Mouse (Mus musculus) heart, embryonic 15.5 days (tissue): ENCODE measurements around the gene Fxyd7. TPM values are rescaled to one million over a fixed set of nuclear protein-coding genes. Genes with fewer than 3 reads are reported as not detected.

Experiments
- ATAC-seq: fragments of 200-750 bp; cut with Nextera tagmentation; replicated peaks from 2 replicates; pipeline ENCODE4 v1.8.0; 2017; ENCODE audit warnings: low read depth, moderate TSS enrichment; ENCODE audit not compliant: insufficient number of reproducible peaks, insufficient read depth, low FRiP score
- H3K27ac ChIP-seq: fragments of 300-500 bp; sonication (generic); 2 replicates; pipeline ENCODE4 v1.5.1; 2015; ENCODE audit warnings: mild to moderate bottlenecking, inconsistent platforms
- H3K27me3 ChIP-seq: fragments of 300-500 bp; sonication (generic); 2 replicates; pipeline ENCODE4 v1.6.1; 2015; ENCODE audit warnings: inconsistent platforms
- H3K36me3 ChIP-seq: fragments of 300-500 bp; sonication (generic); 2 replicates; pipeline ENCODE4 v1.6.1; 2015; ENCODE audit warnings: mild to moderate bottlenecking, inconsistent platforms
- H3K4me1 ChIP-seq: fragments of 300-500 bp; sonication (generic); replicated peaks from 2 replicates; pipeline ENCODE4 v1.6.1; 2015; ENCODE audit warnings: inconsistent platforms
- H3K4me2 ChIP-seq: fragments of 300-500 bp; sonication (generic); 2 replicates; pipeline ENCODE4 v1.6.1; 2015; ENCODE audit warnings: inconsistent platforms, mild to moderate bottlenecking, moderate library complexity
- H3K4me3 ChIP-seq: fragments of 300-500 bp; sonication (generic); 2 replicates; pipeline ENCODE4 v1.5.1; 2015; ENCODE audit warnings: mild to moderate bottlenecking, inconsistent platforms
- H3K9ac ChIP-seq: fragments of 300-500 bp; sonication (generic); 2 replicates; pipeline ENCODE4 v1.6.1; 2015; ENCODE audit warnings: mild to moderate bottlenecking, inconsistent platforms
- H3K9me3 ChIP-seq: fragments of 300-500 bp; sonication (generic); replicated peaks from 2 replicates; pipeline ENCODE4 v1.6.1; 2016; ENCODE audit warnings: inconsistent platforms
- WGBS: fragments of 180-500 bp; shearing (Covaris S2); methylation state at CpG from one replicate; pipeline ENCODE4 v1.1.7; 2015; ENCODE audit warnings: mixed read lengths; 5-methylcytosine and 5-hydroxymethylcytosine counted together
- polyA plus RNA-seq: library from polyadenylated mRNA; unstranded; fragments of >200 nt; fragmentation: Nextera tagmentation; extraction: Ambion mirVana; gene quantifications from 2 replicates; pipeline ENCODE4 v1.2.1, GENCODE M21; 2015

The Fxyd7 gene
- polyA plus RNA-seq: 1.1 and 2.7 TPM in 2 replicates

DNA sequence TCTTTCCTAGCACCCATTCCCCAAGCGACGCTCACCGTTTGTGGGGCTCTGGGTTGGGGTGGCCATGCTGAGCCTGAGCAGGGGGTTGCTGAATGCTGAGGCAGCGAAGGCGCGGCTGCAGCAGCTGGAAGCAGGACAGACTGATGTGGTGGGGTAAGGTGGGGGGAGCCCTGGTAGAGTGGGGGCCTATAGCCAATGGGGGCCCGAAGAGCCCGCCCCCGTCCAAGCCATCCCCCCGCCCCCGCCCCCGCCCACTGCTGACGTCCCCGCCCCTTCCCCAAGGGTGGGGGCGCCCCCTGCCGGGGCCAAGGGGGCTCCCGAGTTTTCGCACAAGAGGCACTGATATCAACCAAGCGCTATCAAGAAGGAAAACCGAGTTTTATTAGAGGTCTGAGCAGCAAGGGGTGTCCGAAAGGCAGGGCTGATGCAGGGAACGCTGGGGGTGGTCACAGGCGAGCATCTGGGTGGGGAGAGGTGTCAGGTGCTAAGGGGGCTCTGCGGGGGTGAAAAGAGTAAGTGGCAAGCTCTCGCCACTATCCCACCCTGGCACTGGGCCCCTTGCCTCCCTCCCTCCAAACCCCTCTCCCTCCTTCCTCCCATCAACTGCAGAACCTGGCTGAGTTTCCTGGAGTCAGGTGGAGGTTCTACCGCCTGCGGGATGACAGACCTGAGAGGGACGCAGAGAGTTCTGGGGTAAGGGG, at the start of gene Fxyd7:
Gene Fxyd7, minus strand, starts transcription at position 147 of the 701 bp plus-strand sequence.
- ATAC-seq: no peak
- Histone ChIP-seq H3K4me2 (peak within 1 kb of the TSS; percentile 66), H3K27me3 (peaks cover 41% of the 10 kb centered on the region), H3K4me1 (peaks cover 61% of the 10 kb centered on the region), H3K9me3 (no peaks in the 10 kb centered on the region), H3K4me3 (peak within 1 kb of the TSS; percentile 57), H3K27ac (no peak within 1 kb of the TSS), H3K36me3 (no peaks in the 10 kb centered on the region), H3K9ac (0 out of 2 replicates have a peak within 1 kb of the TSS, but pooled peaks have one; percentile 11)
- 8% methylated on average over 28 of the region's 28 CpGs for WGBS

DNA sequence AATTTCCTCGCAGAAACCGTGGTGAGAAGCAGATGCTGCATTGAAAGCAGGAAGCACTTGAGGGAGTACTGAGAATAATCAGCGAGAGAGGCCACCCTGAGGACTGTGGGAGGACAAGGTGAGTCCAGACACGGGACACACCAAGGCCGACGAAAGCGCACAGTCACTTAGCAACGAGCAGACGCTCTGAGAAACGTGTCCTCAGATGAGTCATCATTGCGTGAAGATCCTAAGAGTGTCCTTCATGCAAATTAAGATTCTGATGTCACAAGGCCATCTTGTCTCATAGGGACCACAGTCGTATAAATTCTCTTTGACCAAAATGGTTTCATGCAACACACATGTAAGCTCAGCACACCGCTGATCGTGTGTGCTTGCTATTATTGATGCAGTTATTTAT, 49.5 kb upstream of the Fxyd7 start:
- H3K36me3 ChIP-seq: no peaks in the 10 kb centered on the region
- H3K4me1 ChIP-seq: peaks cover 9% of the 10 kb centered on the region
- H3K9me3 ChIP-seq: no peaks in the 10 kb centered on the region
- no peak overlapping the region for H3K9ac ChIP-seq
- H3K27me3 ChIP-seq: peaks cover 22% of the 10 kb centered on the region; the same call in 1 of the 2 replicates
- no peak for ATAC-seq
- H3K27ac ChIP-seq: no peak overlapping the region
- H3K4me3 ChIP-seq: no peak overlapping the region
- 61% methylated on average over 14 of the region's 14 CpGs for WGBS
- no peak overlapping the region for H3K4me2 ChIP-seq

DNA sequence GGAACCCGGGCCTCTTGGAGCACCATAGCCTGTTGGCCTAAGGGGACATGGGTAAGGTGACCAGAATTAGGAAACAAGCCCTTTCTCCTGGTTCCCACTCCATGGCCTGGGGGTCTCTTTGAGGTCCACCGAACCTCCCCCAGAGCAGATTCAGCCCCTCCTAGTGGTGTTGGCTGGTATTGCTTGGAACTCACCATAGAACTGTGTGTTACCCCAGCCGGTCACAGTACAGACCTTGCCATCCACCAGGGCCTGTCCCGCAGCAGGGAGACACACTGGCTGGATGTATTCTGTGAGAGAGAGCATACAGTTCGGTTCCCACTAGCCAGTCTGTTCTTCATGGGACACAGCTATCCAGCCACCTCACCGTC, 48.3 kb upstream of the Fxyd7 start:
- Histone ChIP-seq H3K36me3 (no peaks in the 10 kb centered on the region), H3K27me3 (peaks cover 22% of the 10 kb centered on the region; the same call in 1 of the 2 replicates), H3K27ac (no peak overlapping the region), H3K9me3 (no peaks in the 10 kb centered on the region), H3K4me1 (no peaks in the 10 kb centered on the region), H3K4me2 (no peak overlapping the region), H3K4me3 (no peak overlapping the region), H3K9ac (no peak overlapping the region)
- WGBS: 79% methylated on average over 6 of the region's 6 CpGs
- ATAC-seq: no peak; the same call in 1 of the 2 replicates

DNA sequence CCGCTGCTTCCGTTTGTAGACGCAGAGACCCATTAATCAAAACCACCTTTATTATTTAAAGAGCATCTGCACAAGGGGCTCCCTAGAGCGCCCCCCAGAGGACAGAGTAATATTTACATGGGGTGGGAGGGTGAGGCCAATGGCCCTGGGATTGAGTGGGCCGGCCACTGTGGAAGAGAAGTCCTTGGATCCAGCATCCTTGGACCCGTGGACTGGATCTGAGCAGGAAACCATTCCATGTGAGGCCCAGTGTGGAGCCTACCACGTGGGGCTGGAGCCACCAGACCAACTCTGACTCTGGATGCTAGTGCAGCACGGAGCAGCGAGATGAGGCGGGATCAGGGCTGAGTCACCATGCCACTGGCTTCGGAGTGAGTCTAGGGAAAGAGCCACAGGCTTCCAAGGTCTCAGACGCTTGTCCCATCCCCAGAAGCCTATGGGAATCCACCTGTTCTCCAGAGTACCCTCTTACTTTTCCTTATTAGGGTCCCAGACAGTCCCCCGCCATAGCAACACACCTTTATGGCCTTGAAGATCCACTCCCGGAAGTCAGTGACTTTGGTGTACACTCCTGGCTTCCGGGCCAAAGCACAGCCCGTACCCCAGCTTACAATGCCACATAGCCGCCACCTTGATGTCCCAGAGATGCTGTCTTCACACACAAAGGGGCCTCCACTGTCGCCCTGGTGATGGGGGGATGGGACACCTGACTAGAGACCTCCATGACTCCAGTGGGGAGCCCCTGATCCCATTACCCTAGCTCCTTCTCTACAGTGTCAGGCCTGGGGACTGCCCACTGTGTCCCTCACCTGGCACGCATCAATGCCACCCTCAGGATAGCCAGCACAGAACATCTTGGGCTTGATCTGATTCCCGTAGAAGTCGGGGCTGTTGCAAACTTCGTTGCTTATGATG, 47.7 kb upstream of the Fxyd7 start:
- H3K4me1 ChIP-seq: no peaks in the 10 kb centered on the region
- no peak for ATAC-seq
- H3K36me3 ChIP-seq: no peaks in the 10 kb centered on the region
- 79% methylated on average over 22 of the region's 22 CpGs for WGBS
- no peak overlapping the region for H3K4me2 ChIP-seq
- H3K4me3 ChIP-seq: no peak overlapping the region
- no peak overlapping the region for H3K27ac ChIP-seq
- H3K27me3 ChIP-seq: peaks cover 19% of the 10 kb centered on the region; the same call in 1 of the 2 replicates
- H3K9me3 ChIP-seq: no peaks in the 10 kb centered on the region
- H3K9ac ChIP-seq: no peak overlapping the region

DNA sequence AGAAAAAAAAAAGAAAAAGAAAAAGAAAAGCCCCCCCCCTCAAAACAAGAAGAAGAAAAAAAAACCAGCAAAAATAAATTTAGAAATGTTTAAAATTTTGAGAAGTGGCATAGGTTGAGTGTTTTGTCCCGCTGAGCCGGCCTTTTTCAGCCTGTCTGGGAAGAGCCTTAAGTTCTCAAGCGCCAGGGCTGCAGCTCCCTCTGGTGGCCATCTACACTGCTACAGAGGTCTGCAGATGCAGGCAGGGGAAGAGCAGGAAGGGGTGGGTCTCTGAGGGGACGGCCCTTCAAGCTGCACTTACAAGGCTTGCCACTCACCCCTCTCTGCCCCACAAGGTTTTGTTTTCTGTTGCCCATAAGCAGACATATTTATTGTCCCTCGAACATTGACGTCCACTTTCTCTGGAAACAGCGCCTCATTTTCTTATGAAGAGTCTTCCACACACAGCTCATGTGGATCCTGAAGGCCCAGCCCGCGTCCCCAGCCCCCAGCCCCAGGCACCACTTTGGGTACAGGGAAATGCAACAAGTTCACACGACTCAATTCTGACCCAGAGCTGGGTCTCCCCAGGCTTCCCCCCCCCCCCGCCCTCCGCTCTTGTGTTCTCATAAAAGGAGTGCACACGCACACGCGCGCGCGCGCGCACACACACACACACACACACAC, 46.4 kb upstream of the Fxyd7 start:
- Histone ChIP-seq H3K9me3 (no peaks in the 10 kb centered on the region), H3K36me3 (no peaks in the 10 kb centered on the region), H3K27me3 (0 out of 2 replicates have a peak, but pooled peaks cover 8% of the 10 kb centered on the region), H3K27ac (no peak overlapping the region), H3K4me1 (no peaks in the 10 kb centered on the region), H3K9ac (no peak overlapping the region), H3K4me3 (peak overlapping the region; percentile 28), H3K4me2 (peak overlapping the region; percentile 54)
- peak; percentile 93 for ATAC-seq
- WGBS: 39% methylated on average over 20 of the region's 20 CpGs

DNA sequence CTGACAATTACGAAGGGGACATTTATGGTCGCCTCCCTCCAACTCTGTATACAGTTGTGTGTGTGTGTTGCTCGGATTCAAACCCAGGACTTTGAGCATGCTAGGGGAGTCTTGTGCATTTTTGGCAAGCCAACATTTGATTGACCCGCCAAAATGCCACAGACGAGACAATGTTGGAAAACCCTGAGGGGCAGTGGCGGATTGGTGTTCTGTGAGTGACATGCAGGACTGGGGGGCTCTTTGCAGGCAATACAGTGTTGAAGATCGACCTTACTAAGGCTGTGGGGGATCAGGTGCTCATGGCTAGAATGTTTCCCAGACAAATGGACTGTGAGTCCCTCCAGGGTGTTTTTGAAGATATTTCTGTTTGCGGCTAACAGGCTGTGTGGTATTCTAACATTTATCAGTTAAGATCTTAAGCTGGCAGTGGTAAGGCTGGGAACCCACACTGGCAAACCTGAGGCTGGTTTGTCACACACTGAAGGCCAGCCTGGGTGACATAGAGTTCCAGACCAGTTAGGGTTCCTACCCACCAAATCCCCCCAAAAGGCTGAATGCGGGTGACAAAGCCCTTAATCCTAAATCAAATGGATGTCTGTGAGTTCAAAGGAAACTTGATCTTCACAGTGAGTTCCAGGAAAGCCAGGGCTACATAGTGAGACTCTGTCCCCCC, 45.8 kb upstream of the Fxyd7 start:
- WGBS: 65% methylated on average over 9 of the region's 9 CpGs
- Histone ChIP-seq H3K4me1 (no peaks in the 10 kb centered on the region), H3K4me2 (no peak overlapping the region), H3K27ac (no peak overlapping the region), H3K9ac (no peak overlapping the region), H3K4me3 (no peak overlapping the region), H3K27me3 (0 out of 2 replicates have a peak, but pooled peaks cover 2% of the 10 kb centered on the region), H3K9me3 (no peaks in the 10 kb centered on the region), H3K36me3 (no peaks in the 10 kb centered on the region)
- no peak for ATAC-seq

DNA sequence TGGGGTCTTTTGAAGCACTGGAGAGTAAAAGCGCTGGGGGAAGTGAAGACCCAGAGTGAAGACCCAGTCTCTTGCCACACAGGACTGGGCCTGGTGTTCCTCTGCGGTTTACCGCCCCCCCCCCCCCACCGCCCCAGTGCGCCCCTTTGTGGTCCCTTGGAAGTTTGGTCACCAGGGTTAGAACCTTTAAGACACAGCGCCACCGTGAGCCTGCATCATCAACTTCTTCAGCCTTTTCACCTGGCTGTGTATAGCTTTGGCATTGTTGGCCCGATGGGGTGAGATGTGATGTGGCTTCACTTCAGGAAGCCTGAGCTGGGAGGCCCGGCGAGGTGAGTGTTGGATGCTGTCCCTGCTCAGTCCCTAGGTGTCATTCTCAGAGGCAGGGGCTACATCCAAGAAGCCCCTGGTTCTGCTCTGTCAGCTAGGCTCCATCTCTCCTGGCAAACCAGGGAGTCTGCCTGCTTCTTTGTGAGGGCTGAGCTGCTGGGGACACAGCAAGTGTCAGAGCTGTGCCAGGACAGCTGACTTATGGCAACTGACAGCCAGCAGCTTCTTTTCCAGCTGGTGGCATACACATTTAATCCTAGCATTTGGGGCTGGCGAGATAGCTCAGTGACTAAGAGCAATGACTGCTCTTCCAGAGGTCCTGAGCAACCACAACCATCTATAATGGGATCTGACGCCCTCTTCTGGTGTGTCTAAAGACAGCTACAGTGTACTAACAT, 43.7 kb upstream of the Fxyd7 start:
- no peak for ATAC-seq
- Histone ChIP-seq H3K9ac (no peak overlapping the region), H3K27me3 (no peaks in the 10 kb centered on the region), H3K9me3 (no peaks in the 10 kb centered on the region), H3K4me3 (no peak overlapping the region), H3K36me3 (no peaks in the 10 kb centered on the region), H3K4me1 (no peaks in the 10 kb centered on the region), H3K27ac (no peak overlapping the region), H3K4me2 (no peak overlapping the region)
- 28% methylated on average over 12 of the region's 12 CpGs for WGBS

DNA sequence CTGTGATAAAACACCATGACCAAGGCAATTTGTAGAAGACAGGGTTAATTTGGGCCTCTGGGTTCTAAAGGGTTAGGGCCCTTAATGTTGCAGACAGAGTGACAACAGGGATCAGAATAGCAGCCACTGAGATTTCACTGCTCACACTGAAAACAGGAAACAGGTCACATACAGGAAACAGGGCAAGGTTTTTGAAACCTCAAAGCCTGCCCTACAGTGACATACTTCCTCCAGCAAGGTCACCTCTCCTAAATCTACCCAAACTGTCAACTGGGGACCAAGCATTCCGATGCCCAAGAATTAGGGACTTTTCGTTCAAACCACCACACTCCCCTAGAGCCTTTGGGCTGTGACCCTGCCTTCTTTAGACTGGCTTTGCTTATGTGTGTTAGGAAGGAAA, 38.5 kb upstream of the Fxyd7 start:
- ATAC-seq: no peak
- no peak overlapping the region for H3K27ac ChIP-seq
- 82% methylated on average over 2 of the region's 2 CpGs for WGBS
- no peak overlapping the region for H3K4me3 ChIP-seq
- no peak overlapping the region for H3K9ac ChIP-seq
- H3K27me3 ChIP-seq: no peaks in the 10 kb centered on the region
- no peak overlapping the region for H3K4me2 ChIP-seq
- H3K36me3 ChIP-seq: no peaks in the 10 kb centered on the region
- no peaks in the 10 kb centered on the region for H3K9me3 ChIP-seq
- H3K4me1 ChIP-seq: peaks cover 13% of the 10 kb centered on the region; the same call in 1 of the 2 replicates

DNA sequence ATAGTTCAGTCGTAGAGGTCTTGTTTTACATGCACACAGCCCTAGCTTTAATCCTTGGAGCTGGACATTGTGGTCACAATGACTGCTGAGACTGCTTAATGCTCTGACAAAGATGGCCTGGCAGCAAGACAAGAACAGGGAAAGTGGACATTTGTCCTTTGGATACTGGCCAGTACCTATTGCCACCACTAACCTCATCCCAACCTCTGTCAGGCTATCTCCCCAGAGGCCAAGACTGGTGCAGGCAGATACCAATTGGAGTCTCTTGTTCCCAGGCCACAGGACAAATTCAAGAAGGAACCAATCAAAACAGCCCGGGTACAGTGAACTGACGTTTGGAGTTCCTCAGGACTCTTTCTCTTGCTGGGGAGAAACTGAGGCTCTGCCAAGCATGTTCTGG, 36.9 kb upstream of the Fxyd7 start:
- Histone ChIP-seq H3K27ac (peak overlapping the region; percentile 61), H3K36me3 (no peaks in the 10 kb centered on the region), H3K4me2 (no peak overlapping the region), H3K9me3 (no peaks in the 10 kb centered on the region), H3K4me3 (no peak overlapping the region), H3K27me3 (no peaks in the 10 kb centered on the region), H3K4me1 (peaks cover 13% of the 10 kb centered on the region; the same call in 1 of the 2 replicates), H3K9ac (no peak overlapping the region)
- no peak for ATAC-seq
- 63% methylated on average over 3 of the region's 3 CpGs for WGBS

DNA sequence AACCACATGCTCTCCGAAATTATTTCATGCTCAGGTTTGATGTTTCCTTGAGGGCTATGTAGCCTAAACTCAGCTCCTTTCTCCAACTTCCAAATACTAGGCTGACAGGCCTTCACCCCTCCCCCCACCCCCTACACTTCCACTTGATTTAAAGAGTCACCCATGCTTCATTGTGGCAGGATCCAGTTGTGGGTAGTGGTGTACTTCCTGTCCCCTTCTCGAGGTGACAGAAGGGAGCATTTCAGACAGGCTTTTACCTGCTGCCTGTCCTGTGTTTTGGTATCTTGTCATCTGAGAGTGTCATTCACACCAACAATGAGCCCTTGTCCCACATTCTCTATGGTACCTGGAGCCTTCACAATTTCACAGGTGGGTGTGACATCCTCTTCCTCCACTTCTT, 36.0 kb upstream of the Fxyd7 start:
- WGBS: 37% methylated on average over 2 of the region's 2 CpGs
- no peak for ATAC-seq
- Histone ChIP-seq H3K9ac (no peak overlapping the region), H3K4me2 (no peak overlapping the region), H3K27me3 (no peaks in the 10 kb centered on the region), H3K4me1 (peaks cover 13% of the 10 kb centered on the region; the same call in 1 of the 2 replicates), H3K27ac (peak overlapping the region; percentile 61; the same call in 1 of the 2 replicates), H3K4me3 (no peak overlapping the region), H3K9me3 (no peaks in the 10 kb centered on the region), H3K36me3 (no peaks in the 10 kb centered on the region)
